Mouse (Mus musculus) limb, embryonic 11.5 days (tissue): ENCODE data around the gene Tyk2. TPM values are rescaled to one million over a fixed set of nuclear protein-coding genes. Genes with fewer than 3 reads are reported as not detected.

ENCODE experiments used
- ATAC-seq: fragments of 200-750 bp; cut with Nextera tagmentation; 2 replicates; pipeline ENCODE4 v1.8.0; 2017; ENCODE audit warnings: low read depth; ENCODE audit not compliant: insufficient number of reproducible peaks, low FRiP score, low TSS enrichment
- DNase-seq: peaks from one replicate; pipeline ENCODE4 v3.0.0-alpha.2; 2015; ENCODE audit warnings: low spot score
- H3K27ac ChIP-seq: fragments of 300-500 bp; sonication (generic); replicated peaks from 2 replicates; pipeline ENCODE4 v1.5.1; 2014; ENCODE audit warnings: low read depth, mild to moderate bottlenecking, low read length
- H3K27me3 ChIP-seq: fragments of 300-500 bp; sonication (generic); 2 replicates; pipeline ENCODE4 v1.6.1; 2014; ENCODE audit warnings: mild to moderate bottlenecking, low read length, mixed read lengths; ENCODE audit not compliant: control insufficient read depth, insufficient read depth
- H3K36me3 ChIP-seq: fragments of 300-500 bp; sonication (generic); 2 replicates; pipeline ENCODE4 v1.6.1; 2014; ENCODE audit warnings: mild to moderate bottlenecking, low read length, moderate library complexity, mixed read lengths; ENCODE audit not compliant: control insufficient read depth, insufficient read depth
- H3K4me1 ChIP-seq: fragments of 300-500 bp; sonication (generic); 2 replicates; pipeline ENCODE4 v1.6.1; 2014; ENCODE audit warnings: low read length, mixed read lengths; ENCODE audit not compliant: control insufficient read depth, insufficient read depth
- H3K4me2 ChIP-seq: fragments of 300-500 bp; sonication (generic); 2 replicates; pipeline ENCODE4 v1.6.1; 2014; ENCODE audit warnings: low read depth, mild to moderate bottlenecking, moderate library complexity; ENCODE audit not compliant: severe bottlenecking
- H3K4me3 ChIP-seq: fragments of 300-500 bp; sonication (generic); 2 replicates; pipeline ENCODE4 v1.5.1; 2014; ENCODE audit warnings: low read depth, low read length
- H3K9ac ChIP-seq: fragments of 300-500 bp; sonication (generic); 2 replicates; pipeline ENCODE4 v1.6.1; 2014; ENCODE audit warnings: mild to moderate bottlenecking, low read length
- H3K9me3 ChIP-seq: fragments of 300-500 bp; sonication (generic); 2 replicates; pipeline ENCODE4 v1.6.1; 2016; ENCODE audit warnings: low read length; ENCODE audit not compliant: control insufficient read depth
- WGBS: fragments of 180-500 bp; shearing (Covaris S2); extraction: QIAGEN DNeasy Blood & Tissue Kit; methylation state at CpG from one replicate; pipeline ENCODE4 v1.1.7; 2014; 5-methylcytosine and 5-hydroxymethylcytosine counted together
- polyA plus RNA-seq: library from polyadenylated mRNA; unstranded; fragments of >200 nt; fragmentation: Nextera tagmentation; extraction: Ambion mirVana; gene quantifications from 2 replicates; pipeline ENCODE4 v1.2.1, GENCODE M21; 2014

Tyk2 gene
- polyA plus RNA-seq, 1 experiment from 2014 or later: 8.1 TPM

DNA sequence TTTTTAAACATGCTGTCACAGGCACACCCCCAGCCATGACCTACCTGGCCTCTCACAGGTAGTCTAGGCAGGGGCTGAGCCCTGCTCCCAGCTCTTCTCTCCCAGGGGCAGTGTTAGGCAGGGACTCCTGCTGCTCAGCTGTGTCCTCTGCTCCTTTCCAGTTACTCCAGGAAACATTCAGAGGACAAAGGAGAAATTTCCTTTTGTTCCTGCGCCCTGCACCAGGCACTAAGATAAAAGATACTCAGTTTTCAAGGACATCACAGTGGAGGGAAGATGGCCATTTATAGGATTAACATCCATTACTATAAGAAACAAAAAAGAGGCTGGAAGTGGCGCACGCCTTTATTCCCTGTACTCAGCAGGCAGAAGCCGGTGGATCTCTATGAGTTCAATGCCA is 35.1 kb downstream of the Tyk2 start:
- H3K36me3 ChIP-seq: no peaks in the 10 kb centered on the region
- no peak overlapping the region for H3K4me3 ChIP-seq
- H3K9me3 ChIP-seq: no peaks in the 10 kb centered on the region
- H3K4me1 ChIP-seq: peaks cover under 1% of the 10 kb centered on the region; the same call in 1 of the 2 replicates
- H3K27ac ChIP-seq: no peak overlapping the region
- WGBS: 95% methylated on average over 4 of the region's 4 CpGs
- no peak overlapping the region for H3K4me2 ChIP-seq
- ATAC-seq (no peak), DNase-seq (no peak)
- H3K27me3 ChIP-seq: no peaks in the 10 kb centered on the region
- peak overlapping the region; percentile 18; the same call in 1 of the 2 replicates for H3K9ac ChIP-seq

DNA sequence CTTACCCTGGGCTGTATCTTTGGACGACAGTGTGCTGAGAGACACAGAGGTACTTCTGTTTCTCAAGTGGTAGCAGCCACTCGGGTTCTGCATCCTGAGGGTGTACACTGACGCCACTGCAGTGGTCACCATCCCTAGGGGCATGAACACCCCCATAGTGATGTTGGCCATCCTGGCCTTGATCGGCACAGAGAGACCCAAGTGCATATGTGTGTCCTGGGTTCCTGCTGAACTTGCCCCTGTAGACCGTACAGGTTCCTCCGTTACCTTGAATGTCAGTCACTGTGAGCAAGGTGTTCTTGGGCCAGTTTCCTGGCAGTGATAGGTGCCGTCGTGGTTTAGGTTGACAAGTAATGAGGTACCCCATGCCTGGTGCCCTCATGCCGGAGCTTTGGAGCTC is 37.6 kb downstream of the Tyk2 start:
- Histone ChIP-seq H3K4me2 (no peak overlapping the region), H3K27ac (no peak overlapping the region), H3K36me3 (peaks cover 15% of the 10 kb centered on the region; the same call in 1 of the 2 replicates), H3K27me3 (no peaks in the 10 kb centered on the region), H3K4me3 (no peak overlapping the region), H3K9me3 (no peaks in the 10 kb centered on the region), H3K4me1 (peaks cover 7% of the 10 kb centered on the region), H3K9ac (no peak overlapping the region)
- DNase-seq (no peak), ATAC-seq (no peak)
- 94% methylated on average over 9 of the region's 9 CpGs for WGBS

DNA sequence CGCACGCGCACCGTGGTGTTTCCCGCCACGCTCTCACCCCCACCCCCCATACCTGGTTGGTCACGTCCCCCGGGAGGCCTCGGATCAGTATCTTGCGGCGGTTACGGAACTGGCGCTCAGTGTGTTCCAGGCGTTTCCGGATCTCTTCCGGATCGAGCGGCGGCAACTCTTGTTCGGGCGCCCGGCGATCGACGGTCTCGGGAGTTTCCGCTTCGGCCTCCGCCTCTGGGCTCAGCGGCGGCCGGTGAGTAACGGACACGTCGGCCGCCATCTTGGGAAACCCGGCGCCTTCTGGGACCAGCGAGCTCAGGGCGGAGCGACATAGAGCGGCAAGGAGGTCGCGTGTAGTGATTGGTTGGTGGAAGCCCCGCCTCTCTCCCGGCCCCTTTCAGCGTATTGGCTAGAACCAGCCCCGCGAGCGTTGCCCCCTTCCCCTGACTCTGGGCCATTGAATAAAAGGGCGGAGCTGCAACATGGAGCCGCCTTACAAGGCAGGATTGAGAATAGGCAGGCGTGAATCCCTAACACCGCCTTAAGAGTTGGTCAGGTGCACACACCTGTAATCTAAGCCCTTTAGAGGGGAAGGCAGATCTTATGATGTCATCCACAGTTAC is 39.2 kb downstream of the Tyk2 start, which contains the start of the genes Gm38431 and Raver1:
Gm38431 (minus strand) TSS at position 291 of the 614 bp plus-strand sequence.
Raver1 (minus strand) TSS at position 302 of the 614 bp plus-strand sequence.
- Histone ChIP-seq H3K27me3 (no peaks in the 10 kb centered on the region), H3K4me1 (peaks cover 7% of the 10 kb centered on the region), H3K36me3 (peaks cover 28% of the 10 kb centered on the region), H3K27ac (peak within 1 kb of the TSS; percentile 84), H3K9me3 (no peaks in the 10 kb centered on the region), H3K4me3 (peak within 1 kb of the TSS; percentile 68), H3K9ac (peak within 1 kb of the TSS; percentile 87), H3K4me2 (peak within 1 kb of the TSS; percentile 78)
- DNase-seq (peak; percentile 97), ATAC-seq (peak; percentile 99)
- WGBS: under 1% methylated on average over 54 of the region's 54 CpGs

DNA sequence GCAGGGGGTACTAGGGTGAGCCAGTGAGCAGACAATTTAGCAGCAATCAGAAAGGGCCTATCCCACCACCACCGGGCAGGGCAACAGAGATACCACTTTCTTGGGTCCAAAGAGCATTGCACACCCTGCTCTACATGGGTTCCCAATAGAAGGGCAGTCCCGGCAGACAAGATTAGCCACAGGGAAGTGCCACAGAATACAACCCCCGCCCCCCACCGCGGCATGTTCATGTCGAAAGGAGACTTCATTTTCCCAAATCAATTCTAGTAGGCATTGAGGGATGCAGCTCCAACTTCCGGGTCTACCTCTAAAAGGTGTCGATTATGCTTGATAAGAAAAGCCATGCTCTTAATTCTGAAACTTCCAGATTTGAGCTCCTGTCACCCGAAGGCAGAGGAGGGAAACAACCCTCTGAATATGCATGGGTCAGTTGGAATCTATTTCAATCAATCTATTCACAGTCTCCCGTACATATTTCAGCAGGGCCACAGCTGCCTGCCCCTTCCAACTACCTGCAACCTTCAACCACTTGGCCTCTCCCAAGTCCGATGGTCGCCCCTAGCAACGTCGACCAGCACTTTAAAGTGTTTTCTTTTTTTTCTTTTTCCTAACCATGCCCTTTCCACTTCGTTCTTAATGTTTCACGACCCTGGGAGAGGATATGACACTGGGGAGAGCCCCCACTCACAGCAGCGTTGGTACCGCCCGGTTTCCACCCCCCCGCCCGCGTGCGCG is 39.9 kb downstream of the Tyk2 start:
- Histone ChIP-seq H3K27me3 (no peaks in the 10 kb centered on the region), H3K27ac (peak overlapping the region; percentile 84), H3K36me3 (peaks cover 30% of the 10 kb centered on the region), H3K9ac (peak overlapping the region; percentile 87), H3K4me2 (peak overlapping the region; percentile 78), H3K9me3 (no peaks in the 10 kb centered on the region), H3K4me3 (peak overlapping the region; percentile 68), H3K4me1 (peaks cover 7% of the 10 kb centered on the region)
- DNase-seq: no peak
- 5% methylated on average over 24 of the region's 24 CpGs for WGBS
- ATAC-seq: peak; percentile 11; the same call in 1 of the 2 replicates

DNA sequence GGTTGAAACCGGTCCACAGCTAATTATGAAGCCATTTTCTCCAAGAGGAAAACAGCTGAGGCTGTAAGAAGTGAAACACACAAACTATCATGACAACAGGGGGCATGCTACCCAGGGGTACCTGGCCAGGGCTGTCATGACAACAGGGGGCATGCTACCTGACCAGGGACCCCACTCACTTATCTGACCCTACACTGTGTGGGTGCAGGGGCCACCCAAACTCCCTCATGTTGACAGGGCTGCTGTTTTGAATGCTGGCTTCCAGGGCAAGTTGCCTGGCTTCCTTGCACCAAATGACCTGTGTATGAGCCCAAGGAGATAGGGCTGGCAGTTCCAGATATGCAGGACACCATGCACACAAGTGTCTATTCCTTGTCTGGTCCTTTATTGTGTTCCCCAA is 40.5 kb downstream of the Tyk2 start:
- H3K9me3 ChIP-seq: no peaks in the 10 kb centered on the region
- no peaks in the 10 kb centered on the region for H3K27me3 ChIP-seq
- ATAC-seq (no peak), DNase-seq (no peak)
- H3K36me3 ChIP-seq: peaks cover 35% of the 10 kb centered on the region
- H3K9ac ChIP-seq: peak overlapping the region; percentile 87; the same call in 1 of the 2 replicates
- H3K4me2 ChIP-seq: peak overlapping the region; percentile 78
- no peak overlapping the region for H3K27ac ChIP-seq
- H3K4me1 ChIP-seq: peaks cover 7% of the 10 kb centered on the region
- WGBS: 95% methylated on average over 1 of the region's 1 CpGs
- H3K4me3 ChIP-seq: peak overlapping the region; percentile 68

DNA sequence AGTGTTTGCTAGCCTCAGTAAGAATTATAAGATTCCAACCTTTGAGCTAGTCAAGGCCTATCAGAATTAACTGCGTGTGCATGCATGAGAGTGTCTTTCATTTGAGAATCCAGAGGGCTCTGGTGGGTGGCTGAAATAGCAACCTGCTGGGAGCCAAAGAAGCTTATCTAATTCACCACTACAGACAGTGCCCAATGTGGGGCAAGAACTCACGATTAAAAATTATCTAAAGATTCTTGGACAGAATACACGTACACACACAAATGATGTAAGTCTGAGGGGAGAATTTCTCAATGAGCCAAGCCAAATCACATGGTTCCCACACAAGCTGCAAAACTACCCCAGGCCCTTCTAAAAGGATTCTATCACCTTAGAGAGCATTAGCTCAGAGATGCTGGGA is 47.7 kb downstream of the Tyk2 start:
- Histone ChIP-seq H3K36me3 (peaks cover 63% of the 10 kb centered on the region), H3K27ac (no peak overlapping the region), H3K9me3 (no peaks in the 10 kb centered on the region), H3K4me3 (no peak overlapping the region), H3K9ac (no peak overlapping the region), H3K27me3 (no peaks in the 10 kb centered on the region), H3K4me2 (no peak overlapping the region), H3K4me1 (no peaks in the 10 kb centered on the region)
- DNase-seq (no peak), ATAC-seq (no peak)
- 95% methylated on average over 3 of the region's 3 CpGs for WGBS

DNA sequence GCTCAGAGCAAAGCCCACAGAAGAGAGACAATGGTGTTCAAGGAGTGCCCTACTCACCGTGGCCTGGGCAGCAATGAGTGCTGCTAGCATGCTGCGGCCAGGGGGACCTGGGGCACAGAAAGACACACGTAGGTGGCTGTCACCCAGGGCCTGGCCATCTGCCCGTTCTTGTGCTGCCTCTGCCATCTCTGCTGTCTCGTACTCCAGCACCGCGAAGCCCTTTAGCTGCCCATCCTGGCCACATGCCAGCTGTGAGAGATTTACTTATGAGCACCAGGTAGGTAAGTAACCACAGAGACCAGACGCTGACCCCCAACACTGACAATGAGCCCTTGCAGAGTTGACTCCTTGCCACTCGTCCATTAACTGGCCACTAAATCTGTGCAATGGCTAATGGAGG is 49.9 kb downstream of the Tyk2 start:
- H3K27me3 ChIP-seq: no peaks in the 10 kb centered on the region
- no peak overlapping the region for H3K9ac ChIP-seq
- H3K4me1 ChIP-seq: no peaks in the 10 kb centered on the region
- ATAC-seq (no peak), DNase-seq (no peak)
- H3K4me2 ChIP-seq: no peak overlapping the region
- H3K9me3 ChIP-seq: no peaks in the 10 kb centered on the region
- peaks cover 59% of the 10 kb centered on the region for H3K36me3 ChIP-seq
- H3K4me3 ChIP-seq: no peak overlapping the region
- H3K27ac ChIP-seq: no peak overlapping the region
- WGBS: 93% methylated on average over 9 of the region's 9 CpGs

DNA sequence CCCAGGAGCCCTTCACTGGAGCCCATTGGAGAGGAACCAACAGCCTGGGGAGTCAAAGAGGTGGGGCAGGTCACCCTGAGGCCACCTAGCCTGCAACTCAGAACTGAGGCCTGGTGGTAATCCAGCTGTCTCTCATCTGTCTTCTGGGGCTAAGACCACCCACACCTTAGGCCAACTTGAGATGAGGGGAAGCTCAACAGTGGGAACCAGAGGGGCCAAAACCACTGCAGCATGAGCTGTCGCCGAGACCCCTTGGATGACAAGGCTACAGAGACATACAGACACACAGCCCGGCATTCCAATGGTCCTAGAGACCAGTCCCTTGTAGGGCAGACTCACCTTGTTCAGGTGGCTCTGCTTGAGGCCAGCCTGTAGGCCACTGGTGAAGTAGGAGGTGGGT is 55.4 kb downstream of the Tyk2 start:
- Histone ChIP-seq H3K27ac (no peak overlapping the region), H3K9ac (no peak overlapping the region), H3K4me1 (peaks cover 4% of the 10 kb centered on the region; the same call in 1 of the 2 replicates), H3K4me2 (no peak overlapping the region), H3K9me3 (no peaks in the 10 kb centered on the region), H3K27me3 (no peaks in the 10 kb centered on the region), H3K4me3 (no peak overlapping the region), H3K36me3 (peaks cover 43% of the 10 kb centered on the region)
- no peak for ATAC-seq
- WGBS: 87% methylated on average over 3 of the region's 3 CpGs
- no peak for DNase-seq
